Mouse (Mus musculus): ENCODE results near the gene Fcer1g. TPM values are rescaled to one million over a fixed set of nuclear protein-coding genes. Genes with fewer than 3 reads are reported as not detected.

Gene Fcer1g
- polyA plus RNA-seq, 1 experiment from 2014 or later = 19.3 TPM

DNA sequence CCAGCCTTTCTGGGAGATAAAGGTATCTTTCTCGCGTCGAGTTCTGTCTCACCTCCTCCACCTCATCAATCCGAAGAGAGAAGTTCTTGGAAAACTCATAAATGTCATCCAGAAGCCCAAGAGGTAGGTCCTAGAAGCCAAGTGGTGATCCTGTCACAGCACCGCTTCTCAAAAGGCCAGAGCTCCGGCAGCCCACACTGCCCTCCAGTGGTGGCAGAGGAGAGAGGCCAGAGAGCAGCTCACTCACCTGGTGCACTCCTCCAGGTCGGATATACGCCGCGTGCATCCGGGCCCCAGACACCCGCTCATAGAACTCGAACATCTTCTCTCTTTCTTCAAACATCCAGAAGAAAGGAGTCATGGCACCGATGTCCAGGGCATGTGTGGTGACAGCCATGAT, 4.3 kb upstream of the Fcer1g start:
- WGBS = 74% methylated on average over 14 of the region's 14 CpGs
- no peaks in the 10 kb centered on the region for H3K9me3 ChIP-seq (replicated peaks; ENCODE audit: control insufficient read depth, low read length, poor library complexity, severe bottlenecking)
- no peaks in the 10 kb centered on the region for H3K4me1 ChIP-seq (ENCODE audit: control insufficient read depth, insufficient read depth, low read length)
- no peaks in the 10 kb centered on the region for H3K27me3 ChIP-seq (ENCODE audit: control insufficient read depth, insufficient read depth, low read depth, low read length)
- H3K4me3 ChIP-seq (ENCODE audit: low read depth, low read length) = no peak overlapping the region
- no peak overlapping the region for H3K4me2 ChIP-seq (ENCODE audit: low read length)
- ATAC-seq = 0 out of 2 replicates have a peak, but pooled peaks have one; percentile 47
- H3K27ac ChIP-seq (ENCODE audit: low read length) = no peak overlapping the region
- H3K36me3 ChIP-seq (ENCODE audit: control insufficient read depth, insufficient read depth, low read length) = peaks cover 53% of the 10 kb centered on the region
- H3K9ac ChIP-seq (ENCODE audit: low read depth, low read length) = no peak overlapping the region

DNA sequence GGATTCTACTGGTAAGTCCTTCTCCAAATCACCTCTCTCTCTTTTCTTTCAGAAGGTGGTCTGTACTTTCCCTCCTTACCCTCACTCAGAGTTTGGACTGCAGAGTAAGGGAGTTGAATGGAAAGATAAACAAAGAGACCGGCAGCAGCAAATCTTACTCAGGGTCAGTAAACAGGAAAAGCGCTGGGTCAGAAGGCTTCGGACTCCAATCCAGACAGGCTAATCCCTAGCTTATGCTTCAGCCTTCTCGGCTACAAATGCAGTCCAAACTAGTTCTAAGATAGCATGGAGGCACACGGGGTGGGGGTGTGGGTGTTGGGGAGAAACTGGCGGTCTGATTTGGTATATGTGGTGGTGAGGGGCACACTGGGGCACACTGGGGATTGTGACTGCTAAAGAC, 3.3 kb upstream of the Fcer1g start:
- no peak overlapping the region for H3K4me3 ChIP-seq (ENCODE audit: low read depth, low read length)
- 75% methylated on average over 6 of the region's 6 CpGs for WGBS

DNA sequence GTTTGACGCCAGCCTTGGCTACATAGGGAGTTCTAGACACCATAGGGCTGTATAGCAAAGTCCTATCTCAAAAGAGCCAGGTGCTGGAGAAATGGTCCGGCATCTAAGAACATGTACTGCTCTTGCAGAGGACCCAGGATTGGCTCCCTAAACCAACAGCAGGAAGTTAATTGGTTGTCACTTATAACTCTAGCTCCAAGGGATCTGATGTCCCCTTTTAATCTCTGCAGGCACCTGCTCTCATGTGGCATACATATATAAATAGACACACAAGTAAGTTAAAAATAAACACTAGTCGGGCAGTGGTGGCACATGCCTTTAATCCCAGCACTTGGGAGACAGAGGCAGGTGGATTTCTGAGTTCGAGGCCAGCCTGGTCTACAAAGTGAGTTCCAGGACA, 1.6 kb upstream of the Fcer1g start:
- no peak overlapping the region for H3K9ac ChIP-seq (ENCODE audit: low read depth, low read length)
- H3K4me1 ChIP-seq (ENCODE audit: control insufficient read depth, insufficient read depth, low read length) = no peaks in the 10 kb centered on the region
- WGBS = 90% methylated on average over 4 of the region's 4 CpGs
- H3K9me3 ChIP-seq (replicated peaks; ENCODE audit: control insufficient read depth, low read length, poor library complexity, severe bottlenecking) = no peaks in the 10 kb centered on the region
- no peaks in the 10 kb centered on the region for H3K27me3 ChIP-seq (ENCODE audit: control insufficient read depth, insufficient read depth, low read depth, low read length)
- no peak overlapping the region for H3K4me2 ChIP-seq (ENCODE audit: low read length)
- H3K27ac ChIP-seq (ENCODE audit: low read length) = no peak overlapping the region
- H3K36me3 ChIP-seq (ENCODE audit: control insufficient read depth, insufficient read depth, low read length) = peaks cover 45% of the 10 kb centered on the region
- H3K4me3 ChIP-seq (ENCODE audit: low read depth, low read length) = no peak overlapping the region
- ATAC-seq = no peak

More for the DNA sequence above, 3.3 kb upstream of the Fcer1g start:
- Histone ChIP-seq H3K9me3 (replicated peaks; ENCODE audit: control insufficient read depth, low read length, poor library complexity, severe bottlenecking) (no peaks in the 10 kb centered on the region), H3K27ac (ENCODE audit: low read length) (no peak overlapping the region), H3K4me1 (ENCODE audit: control insufficient read depth, insufficient read depth, low read length) (no peaks in the 10 kb centered on the region), H3K36me3 (ENCODE audit: control insufficient read depth, insufficient read depth, low read length) (peaks cover 53% of the 10 kb centered on the region), H3K4me2 (ENCODE audit: low read length) (no peak overlapping the region), H3K9ac (ENCODE audit: low read depth, low read length) (no peak overlapping the region), H3K27me3 (ENCODE audit: control insufficient read depth, insufficient read depth, low read depth, low read length) (no peaks in the 10 kb centered on the region)
- no peak for ATAC-seq

DNA sequence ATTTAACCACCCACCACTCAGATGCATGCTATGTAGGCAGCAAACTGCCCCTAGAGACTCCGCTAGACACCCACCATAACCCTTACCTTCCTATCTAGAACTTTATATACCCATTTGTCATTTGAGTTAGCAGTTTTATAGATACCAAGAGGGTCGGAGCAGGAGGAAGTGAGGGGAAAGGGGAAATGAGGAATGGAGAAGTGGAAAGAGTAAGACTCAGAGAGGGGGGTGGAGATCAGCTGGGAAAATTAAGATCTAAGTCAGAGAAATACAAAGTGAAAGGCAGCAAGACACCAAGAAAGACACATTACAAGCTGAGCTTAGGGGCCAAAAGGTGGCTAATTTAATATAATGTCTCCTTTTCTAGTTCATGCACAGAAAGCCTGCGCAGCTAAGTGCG, 373 bp upstream of the Fcer1g start:
- Histone ChIP-seq H3K9me3 (replicated peaks; ENCODE audit: control insufficient read depth, low read length, poor library complexity, severe bottlenecking) (no peaks in the 10 kb centered on the region), H3K4me2 (ENCODE audit: low read length) (no peak overlapping the region), H3K4me3 (ENCODE audit: low read depth, low read length) (no peak overlapping the region), H3K36me3 (ENCODE audit: control insufficient read depth, insufficient read depth, low read length) (peaks cover 34% of the 10 kb centered on the region), H3K27me3 (ENCODE audit: control insufficient read depth, insufficient read depth, low read depth, low read length) (no peaks in the 10 kb centered on the region), H3K9ac (ENCODE audit: low read depth, low read length) (no peak overlapping the region), H3K4me1 (ENCODE audit: control insufficient read depth, insufficient read depth, low read length) (no peaks in the 10 kb centered on the region), H3K27ac (ENCODE audit: low read length) (no peak overlapping the region)
- WGBS = 94% methylated on average over 4 of the region's 4 CpGs
- ATAC-seq = no peak

DNA sequence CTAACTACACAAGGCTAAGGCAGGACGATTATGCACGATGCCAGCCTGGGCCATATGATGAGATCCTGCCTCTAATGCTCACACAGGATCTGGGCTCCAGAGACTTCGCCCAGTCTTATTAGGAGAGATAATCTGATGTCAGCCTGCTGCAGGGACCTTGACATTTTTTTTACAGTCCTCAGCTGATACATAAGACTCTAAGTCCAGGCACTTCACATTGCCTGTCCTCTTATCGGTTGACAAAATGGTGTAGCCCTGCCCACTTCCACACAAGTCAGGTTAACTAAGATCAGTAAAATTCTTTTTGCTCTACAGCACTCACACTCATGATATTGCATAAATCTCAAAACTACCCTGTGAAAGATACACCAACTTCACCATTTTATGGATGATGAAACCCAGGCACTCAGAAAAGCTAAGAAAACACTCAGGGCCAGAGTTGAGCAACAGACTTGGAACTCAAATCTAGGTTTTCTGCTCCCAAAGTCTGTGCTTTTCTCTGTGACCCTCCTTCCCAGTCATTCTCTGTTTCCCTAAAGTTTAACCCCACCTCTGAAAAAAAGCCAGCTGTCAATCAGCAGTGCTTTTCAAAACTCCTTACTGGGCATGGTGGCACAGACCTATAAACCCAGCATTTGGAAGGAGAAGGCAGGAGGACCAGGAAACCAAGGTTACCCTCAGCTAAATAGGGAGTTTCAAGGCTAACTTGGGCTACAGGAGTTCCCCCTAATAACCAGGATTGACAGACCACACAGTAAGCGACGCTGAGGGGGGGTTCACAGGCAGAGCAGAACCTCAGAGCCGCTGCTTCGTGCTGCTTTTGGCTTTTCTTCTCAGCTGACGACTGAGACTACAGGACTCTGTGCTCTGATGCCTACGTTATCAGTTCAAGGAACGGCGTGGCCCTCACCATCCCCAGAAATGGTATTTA, 1.1 kb downstream of the Fcer1g start:
- WGBS = 87% methylated on average over 12 of the region's 12 CpGs
- ATAC-seq = no peak
- no peaks in the 10 kb centered on the region for H3K4me1 ChIP-seq (ENCODE audit: control insufficient read depth, insufficient read depth, low read length)
- no peak overlapping the region for H3K9ac ChIP-seq (ENCODE audit: low read depth, low read length)
- H3K4me2 ChIP-seq (ENCODE audit: low read length) = no peak overlapping the region
- no peak overlapping the region for H3K27ac ChIP-seq (ENCODE audit: low read length)
- peaks cover 27% of the 10 kb centered on the region for H3K36me3 ChIP-seq (ENCODE audit: control insufficient read depth, insufficient read depth, low read length)
- H3K4me3 ChIP-seq (ENCODE audit: low read depth, low read length) = no peak overlapping the region
- H3K27me3 ChIP-seq (ENCODE audit: control insufficient read depth, insufficient read depth, low read depth, low read length) = no peaks in the 10 kb centered on the region
- H3K9me3 ChIP-seq (replicated peaks; ENCODE audit: control insufficient read depth, low read length, poor library complexity, severe bottlenecking) = no peaks in the 10 kb centered on the region

DNA sequence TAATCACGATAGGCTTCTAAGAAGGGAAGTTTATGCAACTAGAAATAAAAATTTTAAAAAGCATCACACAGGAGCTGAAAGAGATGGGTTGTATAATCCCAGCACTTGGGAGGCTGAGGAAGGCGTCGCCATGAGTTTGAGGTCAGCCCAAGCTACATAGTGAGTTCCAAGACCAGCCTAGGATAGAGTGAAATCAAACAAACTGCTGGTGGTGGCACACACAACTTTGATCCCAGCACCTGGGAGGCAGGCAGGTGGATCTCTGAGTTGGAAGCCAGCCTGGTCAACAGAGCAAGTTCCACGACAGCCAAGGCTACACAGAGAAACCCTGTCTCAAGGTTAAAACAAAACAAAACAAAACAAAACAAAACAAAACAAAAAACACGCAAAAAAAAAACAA, 1.8 kb downstream of the Fcer1g start:
- Histone ChIP-seq H3K4me2 (ENCODE audit: low read length) (no peak overlapping the region), H3K27me3 (ENCODE audit: control insufficient read depth, insufficient read depth, low read depth, low read length) (no peaks in the 10 kb centered on the region), H3K9ac (ENCODE audit: low read depth, low read length) (no peak overlapping the region), H3K27ac (ENCODE audit: low read length) (no peak overlapping the region), H3K36me3 (ENCODE audit: control insufficient read depth, insufficient read depth, low read length) (peaks cover 21% of the 10 kb centered on the region), H3K4me1 (ENCODE audit: control insufficient read depth, insufficient read depth, low read length) (no peaks in the 10 kb centered on the region), H3K4me3 (ENCODE audit: low read depth, low read length) (no peak overlapping the region), H3K9me3 (replicated peaks; ENCODE audit: control insufficient read depth, low read length, poor library complexity, severe bottlenecking) (no peaks in the 10 kb centered on the region)
- no peak for ATAC-seq
- 89% methylated on average over 5 of the region's 5 CpGs for WGBS

DNA sequence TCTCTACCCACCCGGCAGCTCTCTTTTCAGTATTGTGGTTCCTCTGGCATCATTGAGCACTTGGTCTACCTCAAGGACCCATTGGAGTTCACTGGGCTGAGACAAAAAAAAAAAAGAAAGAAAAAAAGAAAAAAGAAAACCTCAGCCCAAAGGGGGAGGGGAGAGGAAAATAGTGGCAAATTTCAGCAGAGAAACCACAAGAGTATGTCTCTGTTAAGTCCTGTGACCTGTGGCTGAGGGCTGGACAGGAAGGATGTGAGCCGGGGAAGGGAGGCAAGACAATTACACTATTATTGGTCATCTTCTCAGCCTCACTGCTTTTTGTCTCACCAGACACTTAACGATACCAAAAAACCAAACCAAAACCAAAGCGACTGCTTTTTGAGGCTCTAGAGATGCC, 2.3 kb downstream of the Fcer1g start:
- 74% methylated on average over 4 of the region's 4 CpGs for WGBS

DNA sequence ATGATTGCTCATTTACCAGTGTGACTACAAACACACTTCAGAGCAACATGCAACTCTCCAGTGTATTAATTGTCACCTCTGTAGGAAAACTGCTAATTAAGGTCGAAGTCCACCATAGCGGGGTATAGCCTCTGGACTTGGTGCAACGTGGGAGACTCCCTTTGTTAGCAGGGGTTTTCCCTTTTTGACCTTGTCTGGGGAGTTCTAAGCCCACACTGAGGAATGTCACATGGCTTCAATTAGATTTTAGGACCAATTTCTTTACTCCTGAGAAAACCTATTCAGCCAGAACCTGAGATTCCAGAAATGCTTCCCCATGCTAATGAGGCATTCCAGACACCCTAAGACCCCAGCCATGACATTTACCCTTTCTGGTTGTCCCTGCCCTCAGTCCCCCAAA, 4.0 kb downstream of the Fcer1g start:
- no peak overlapping the region for H3K27ac ChIP-seq (ENCODE audit: low read length)
- H3K4me3 ChIP-seq (ENCODE audit: low read depth, low read length) = no peak overlapping the region
- no peaks in the 10 kb centered on the region for H3K27me3 ChIP-seq (ENCODE audit: control insufficient read depth, insufficient read depth, low read depth, low read length)
- WGBS = 60% methylated on average over 3 of the region's 3 CpGs
- H3K9ac ChIP-seq (ENCODE audit: low read depth, low read length) = no peak overlapping the region
- no peaks in the 10 kb centered on the region for H3K4me1 ChIP-seq (ENCODE audit: control insufficient read depth, insufficient read depth, low read length)
- no peak for ATAC-seq
- peaks cover 5% of the 10 kb centered on the region for H3K36me3 ChIP-seq (ENCODE audit: control insufficient read depth, insufficient read depth, low read length)
- H3K4me2 ChIP-seq (ENCODE audit: low read length) = no peak overlapping the region
- H3K9me3 ChIP-seq (replicated peaks; ENCODE audit: control insufficient read depth, low read length, poor library complexity, severe bottlenecking) = no peaks in the 10 kb centered on the region

More for the DNA sequence above, 2.3 kb downstream of the Fcer1g start:
- ATAC-seq = no peak
- H3K9ac ChIP-seq (ENCODE audit: low read depth, low read length) = no peak overlapping the region
- H3K9me3 ChIP-seq (replicated peaks; ENCODE audit: control insufficient read depth, low read length, poor library complexity, severe bottlenecking) = no peaks in the 10 kb centered on the region
- H3K36me3 ChIP-seq (ENCODE audit: control insufficient read depth, insufficient read depth, low read length) = peaks cover 18% of the 10 kb centered on the region
- H3K4me1 ChIP-seq (ENCODE audit: control insufficient read depth, insufficient read depth, low read length) = no peaks in the 10 kb centered on the region
- H3K27me3 ChIP-seq (ENCODE audit: control insufficient read depth, insufficient read depth, low read depth, low read length) = no peaks in the 10 kb centered on the region
- no peak overlapping the region for H3K4me2 ChIP-seq (ENCODE audit: low read length)
- H3K4me3 ChIP-seq (ENCODE audit: low read depth, low read length) = no peak overlapping the region
- H3K27ac ChIP-seq (ENCODE audit: low read length) = no peak overlapping the region

DNA sequence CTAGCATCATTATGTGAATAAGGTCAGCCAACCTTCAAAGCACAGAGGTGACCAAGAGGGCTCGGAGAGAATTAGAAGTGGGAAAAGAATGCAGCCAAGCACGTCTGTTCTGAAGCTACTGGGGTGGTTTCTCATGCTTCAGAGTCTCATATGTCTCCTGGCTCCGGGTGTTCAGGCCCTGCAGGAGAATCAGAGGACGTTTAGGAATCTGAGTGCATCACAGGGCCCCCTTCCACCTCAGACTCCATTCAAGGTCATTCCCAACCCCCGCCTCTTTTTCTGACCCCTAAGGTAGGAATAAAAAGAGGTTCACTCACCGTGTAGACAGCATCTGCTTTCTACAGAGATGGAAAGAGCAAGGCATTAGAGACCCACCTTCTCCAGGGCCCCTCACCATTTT, 4.4 kb downstream of the Fcer1g start:
- Histone ChIP-seq H3K9me3 (replicated peaks; ENCODE audit: control insufficient read depth, low read length, poor library complexity, severe bottlenecking) (no peaks in the 10 kb centered on the region), H3K36me3 (ENCODE audit: control insufficient read depth, insufficient read depth, low read length) (peaks cover under 1% of the 10 kb centered on the region), H3K27me3 (ENCODE audit: control insufficient read depth, insufficient read depth, low read depth, low read length) (no peaks in the 10 kb centered on the region), H3K4me2 (ENCODE audit: low read length) (no peak overlapping the region), H3K4me1 (ENCODE audit: control insufficient read depth, insufficient read depth, low read length) (no peaks in the 10 kb centered on the region), H3K4me3 (ENCODE audit: low read depth, low read length) (no peak overlapping the region), H3K9ac (ENCODE audit: low read depth, low read length) (no peak overlapping the region), H3K27ac (ENCODE audit: low read length) (no peak overlapping the region)
- 29% methylated on average over 6 of the region's 6 CpGs for WGBS
- no peak for ATAC-seq

All from midbrain, embryonic 16.5 days (tissue).